In genomic region chr15:97836894-97837247, GRCm38 (mm10) we compare ENCODE assay signal across 14 mouse cellular contexts. TPM values are rescaled to one million over a fixed set of nuclear protein-coding genes. Genes with fewer than 3 reads are reported as not detected.
DNase-seq lines count a peak whose midpoint lies in the region; ATAC-seq lines count a peak whose summit lies in the region.
"Had no signal": no experiment of that assay in that cellular context is flagged by ENCODE, and none has a peak within 500 bp of the region (broad histone marks: within the 10 kb centered on the region; RNA-seq: fewer than 3 reads in every experiment).

No protein-coding gene starts in this region.

- no peak overlapping the region for H3K9ac ChIP-seq in heart, embryonic 11.5 days (ENCODE audit: low read depth, low read length)
- no peak overlapping the region for H3K9ac ChIP-seq in limb, embryonic 15.5 days
- H3K9ac ChIP-seq: liver, postnatal 0 days had no signal

- no peak for DNase-seq in heart, adult 18-20 months
- no peak for DNase-seq in limb, embryonic 10.5 days (ENCODE audit: low spot score)
- peak; percentile 65 for DNase-seq in CD4-positive, CD25-positive, alpha-beta regulatory T cell, adult 2 months (ENCODE audit: low read depth, low spot score)
- no peak for DNase-seq in ovary, postnatal 10 days (ENCODE audit: low spot score)
- no peak for DNase-seq in spleen, postnatal 14 days (ENCODE audit: low spot score in 2 of 2)
- DNase-seq: adrenal gland, adult 8-10 months; cerebellum, adult 9-10 months; liver, postnatal 0 days had no signal

- no peaks in the 10 kb centered on the region for H3K36me3 ChIP-seq in heart, embryonic 11.5 days (ENCODE audit: control insufficient read depth, insufficient read depth, low read length)
- no peaks in the 10 kb centered on the region for H3K36me3 ChIP-seq in limb, embryonic 15.5 days
- H3K36me3 ChIP-seq in limb, embryonic 10.5 days, result no peaks in the 10 kb centered on the region
- H3K36me3 ChIP-seq: forebrain, embryonic 10.5 days; limb, embryonic 13.5 days had no signal

- no peak overlapping the region for H3K4me2 ChIP-seq in heart, embryonic 11.5 days
- no peak overlapping the region for H3K4me2 ChIP-seq in limb, embryonic 15.5 days
- H3K4me2 ChIP-seq: midbrain, embryonic 11.5 days had no signal

- ATAC-seq in heart, embryonic 11.5 days (replicated peaks; ENCODE audit: insufficient number of reproducible peaks, low FRiP score, low TSS enrichment), result no peak
- no peak for ATAC-seq in limb, embryonic 15.5 days (ENCODE audit: insufficient number of reproducible peaks, low FRiP score, low TSS enrichment, low read depth)
- ATAC-seq in activated CD4-positive, CD25-positive, alpha-beta regulatory T cell, adult 4 months, result peak; percentile 62
- ATAC-seq: liver, postnatal 0 days had no signal

- peaks cover 24% of the 10 kb centered on the region for H3K4me1 ChIP-seq in heart, embryonic 11.5 days (ENCODE audit: control insufficient read depth, insufficient read depth, low read length)
- peaks cover 56% of the 10 kb centered on the region for H3K4me1 ChIP-seq in limb, embryonic 15.5 days
- peaks cover 61% of the 10 kb centered on the region for H3K4me1 ChIP-seq in limb, embryonic 10.5 days

- no peak overlapping the region for H3K4me3 ChIP-seq in heart, embryonic 11.5 days (ENCODE audit: low read depth, low read length)
- no peak overlapping the region for H3K4me3 ChIP-seq in limb, embryonic 15.5 days
- H3K4me3 ChIP-seq in limb, embryonic 10.5 days, result no peak overlapping the region
- H3K4me3 ChIP-seq: forebrain, embryonic 10.5 days; limb, embryonic 13.5 days had no signal

- 57% methylated on average over 8 of the region's 8 CpGs for WGBS in heart, embryonic 11.5 days (ENCODE audit: insufficient replicate concordance)
- WGBS in limb, embryonic 15.5 days, result 59% methylated on average over 8 of the region's 8 CpGs
- WGBS in limb, embryonic 10.5 days, result 71% methylated on average over 8 of the region's 8 CpGs

- peak overlapping the region; percentile 54 for H3K27ac ChIP-seq in heart, embryonic 11.5 days (ENCODE audit: low read depth, low read length)
- H3K27ac ChIP-seq in limb, embryonic 15.5 days, result peak overlapping the region; percentile 38; the same call in 1 of the 2 replicates
- H3K27ac ChIP-seq in limb, embryonic 10.5 days, result no peak overlapping the region

- no peaks in the 10 kb centered on the region for H3K9me3 ChIP-seq in heart, embryonic 11.5 days (replicated peaks; ENCODE audit: control insufficient read depth, low read length)
- H3K9me3 ChIP-seq in limb, embryonic 15.5 days, result no peaks in the 10 kb centered on the region
- no peaks in the 10 kb centered on the region for H3K9me3 ChIP-seq in limb, embryonic 10.5 days (replicated peaks)
- H3K9me3 ChIP-seq: forebrain, embryonic 10.5 days; limb, embryonic 13.5 days had no signal

- no peaks in the 10 kb centered on the region for H3K27me3 ChIP-seq in heart, embryonic 11.5 days (ENCODE audit: control insufficient read depth, insufficient read depth, low read length)
- H3K27me3 ChIP-seq in limb, embryonic 15.5 days, result no peaks in the 10 kb centered on the region
- H3K27me3 ChIP-seq in limb, embryonic 10.5 days (ENCODE audit: low read depth, poor library complexity, severe bottlenecking), result no peaks in the 10 kb centered on the region

RNA-seq across cellular contexts. Expression of gene Hdac7, which starts 7.4 kb away (rescaled TPM):
- 24.6 and 25.0 TPM in 2 replicates for polyA plus RNA-seq in heart, embryonic 11.5 days (2014; fragmentation: Nextera tagmentation; extraction: Ambion mirVana)
- total RNA-seq in heart, adult 18-20 months (2021), result 10 to 100 TPM; 19.3 to 26.3 TPM
- polyA plus RNA-seq in limb, embryonic 15.5 days (2015; fragmentation: Nextera tagmentation; extraction: Ambion mirVana), result 33.5 and 34.1 TPM in 2 replicates
- 28.5 and 32.1 TPM in 2 replicates for polyA plus RNA-seq in limb, embryonic 10.5 days (2016; fragmentation: Nextera tagmentation; extraction: Ambion mirVana)
- 10 to 100 TPM; 58.8 to 69.5 TPM for polyA plus RNA-seq in activated CD4-positive, CD25-positive, alpha-beta regulatory T cell, adult 4 months (2017; shearing (Covaris generic))

RNA-seq across cellular contexts. Expression of gene Slc48a1, which starts 58.6 kb away (rescaled TPM):
- 45.1 and 51.1 TPM in 2 replicates for polyA plus RNA-seq in heart, embryonic 11.5 days (2014; fragmentation: Nextera tagmentation; extraction: Ambion mirVana)
- total RNA-seq in heart, adult 18-20 months (2021), result 10 to 100 TPM; 57.9 to 69.7 TPM
- polyA plus RNA-seq in limb, embryonic 15.5 days (2015; fragmentation: Nextera tagmentation; extraction: Ambion mirVana), result 58.7 and 59.0 TPM in 2 replicates
- polyA plus RNA-seq in limb, embryonic 10.5 days (2016; fragmentation: Nextera tagmentation; extraction: Ambion mirVana), result 17.0 and 23.5 TPM in 2 replicates
- polyA plus RNA-seq in activated CD4-positive, CD25-positive, alpha-beta regulatory T cell, adult 4 months (2017; shearing (Covaris generic)), result 10 to 100 TPM; 23.6 to 29.0 TPM
